Mouse (Mus musculus): Measurements from ENCODE around the gene Gm10518. TPM values are rescaled to one million over a fixed set of nuclear protein-coding genes. Genes with fewer than 3 reads are reported as not detected.

Gm10518 gene
- total and polyA plus RNA-seq, 2 experiments from 2014 or later = 0.11 to 0.89 TPM

- Histone ChIP-seq H3K4me1 (ENCODE audit: insufficient read depth, low read length) (no peaks in the 10 kb centered on the region), H3K9ac (replicated peaks; ENCODE audit: low read length) (no peak overlapping the region), H3K9me3 (ENCODE audit: low read length) (no peaks in the 10 kb centered on the region), H3K4me2 (ENCODE audit: low read depth, low read length) (no peak overlapping the region), H3K4me3 (ENCODE audit: low read length) (no peak overlapping the region), H3K27ac (no peak overlapping the region), H3K36me3 (ENCODE audit: insufficient read depth, low read length) (no peaks in the 10 kb centered on the region), H3K27me3 (ENCODE audit: insufficient read depth, low read length) (no peaks in the 10 kb centered on the region)
- DNase-seq (ENCODE audit: low spot score) = peak; percentile 51
- WGBS = 21% methylated on average over 5 of the region's 5 CpGs
- ATAC-seq = peak; percentile 75
- TF ChIP-seq CTCF (IDR thresholded peaks at IDR 0.05; ENCODE audit: low read depth) = peak; percentile 64
Measured at GRCm38 (mm10) chr1:179844894-179845293, 41.7 kb downstream of the Gm10518 start.

DNA sequence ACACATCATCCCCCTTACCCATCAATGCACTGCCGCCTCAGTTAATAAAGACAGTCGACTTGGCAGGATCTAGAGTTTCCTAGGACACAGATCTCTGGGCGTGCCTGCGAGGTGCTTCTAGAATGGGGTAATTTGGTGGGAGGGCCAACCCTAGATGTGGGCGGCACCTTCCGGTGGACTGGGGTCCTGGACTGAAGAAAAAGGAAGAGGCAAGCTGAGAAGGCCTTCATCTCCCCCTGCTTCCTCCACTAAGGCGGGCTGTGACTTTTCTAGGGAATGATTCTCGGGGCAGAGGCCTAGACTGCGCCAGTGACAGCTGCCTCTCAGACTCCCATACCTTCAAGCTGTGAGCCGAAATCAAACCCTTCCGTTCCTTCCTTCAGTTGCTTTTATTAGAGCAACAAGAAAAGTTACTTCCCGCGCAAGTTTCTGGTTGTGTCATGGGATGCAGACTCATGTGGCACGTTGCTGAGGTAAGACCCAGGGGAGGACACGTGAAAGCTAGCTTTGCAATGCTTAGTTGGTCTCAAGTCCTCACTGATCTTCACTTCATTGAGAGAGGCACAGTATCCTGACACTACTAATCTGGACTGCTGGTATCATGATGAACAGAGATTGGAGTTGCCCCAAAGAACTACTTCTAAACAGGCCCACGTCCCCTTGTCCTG lies 42.8 kb downstream of the Gm10518 start:
- no peak overlapping the region for H3K9ac ChIP-seq (replicated peaks; ENCODE audit: low read length)
- no peaks in the 10 kb centered on the region for H3K27me3 ChIP-seq (ENCODE audit: insufficient read depth, low read length)
- H3K4me2 ChIP-seq (ENCODE audit: low read depth, low read length) = no peak overlapping the region
- WGBS = 79% methylated on average over 16 of the region's 16 CpGs
- H3K4me1 ChIP-seq (ENCODE audit: insufficient read depth, low read length) = no peaks in the 10 kb centered on the region
- TF ChIP-seq CTCF (IDR thresholded peaks at IDR 0.05; ENCODE audit: low read depth) = no peak
- H3K36me3 ChIP-seq (ENCODE audit: insufficient read depth, low read length) = no peaks in the 10 kb centered on the region
- H3K4me3 ChIP-seq (ENCODE audit: low read length) = no peak overlapping the region
- no peak for DNase-seq (ENCODE audit: low spot score)
- H3K9me3 ChIP-seq (ENCODE audit: low read length) = no peaks in the 10 kb centered on the region
- no peak for ATAC-seq
- no peak overlapping the region for H3K27ac ChIP-seq

DNA sequence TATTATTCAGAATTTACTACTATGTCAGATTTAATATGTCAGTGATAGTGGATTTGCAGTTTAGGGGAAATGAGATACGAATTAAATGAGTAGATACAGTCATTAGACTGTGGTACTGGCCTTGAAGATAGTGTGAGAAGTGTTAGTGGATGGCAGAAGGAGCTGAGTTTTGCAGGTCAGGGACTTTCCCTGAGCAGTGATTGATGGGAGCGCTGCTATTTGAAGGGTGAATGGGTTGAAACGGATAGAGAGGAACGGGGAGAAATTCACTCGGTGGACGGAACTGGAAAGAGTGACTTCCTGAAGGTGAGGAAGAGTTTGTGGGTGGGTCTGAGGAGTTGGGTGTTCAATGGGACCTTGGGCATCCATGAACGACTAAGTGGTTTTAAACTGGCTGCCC lies 44.0 kb downstream of the Gm10518 start:
- Histone ChIP-seq H3K9ac (replicated peaks; ENCODE audit: low read length) (no peak overlapping the region), H3K9me3 (ENCODE audit: low read length) (no peaks in the 10 kb centered on the region), H3K27ac (no peak overlapping the region), H3K36me3 (ENCODE audit: insufficient read depth, low read length) (no peaks in the 10 kb centered on the region), H3K27me3 (ENCODE audit: insufficient read depth, low read length) (no peaks in the 10 kb centered on the region), H3K4me2 (ENCODE audit: low read depth, low read length) (no peak overlapping the region), H3K4me1 (ENCODE audit: insufficient read depth, low read length) (no peaks in the 10 kb centered on the region), H3K4me3 (ENCODE audit: low read length) (no peak overlapping the region)
- DNase-seq (ENCODE audit: low spot score) (no peak), ATAC-seq (no peak)
- 48% methylated on average over 7 of the region's 7 CpGs for WGBS
- TF ChIP-seq CTCF (IDR thresholded peaks at IDR 0.05; ENCODE audit: low read depth) = no peak

DNA sequence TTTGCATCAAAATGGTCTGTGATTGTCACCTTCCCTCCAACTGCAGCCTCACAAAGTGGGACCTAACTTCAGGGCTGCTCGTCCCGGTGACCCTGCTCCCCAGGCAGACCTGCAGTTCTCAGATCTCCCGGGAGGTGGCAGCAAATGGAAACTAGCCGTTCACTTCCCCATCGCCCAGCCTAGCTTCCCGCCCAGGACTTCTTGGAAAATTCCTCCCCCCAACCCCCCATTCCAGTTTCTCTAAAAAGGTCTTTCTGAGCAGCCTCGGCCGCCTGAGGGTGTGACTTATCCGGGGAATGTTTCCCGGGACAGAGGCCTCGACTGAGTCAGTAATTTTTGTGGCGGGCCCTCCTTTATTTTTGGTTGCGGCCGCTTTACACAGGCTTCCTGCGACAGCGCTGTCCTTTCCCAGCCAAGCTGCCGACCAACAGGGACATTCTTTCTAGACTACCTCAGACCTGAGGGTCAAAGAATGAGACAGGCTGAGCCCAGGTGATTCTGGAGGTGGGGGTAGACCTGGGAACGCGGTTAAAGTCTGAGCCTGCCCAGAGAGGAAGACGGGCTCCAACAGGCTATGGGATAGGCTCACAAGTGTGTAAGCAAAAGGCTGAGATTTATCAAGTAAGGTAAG lies 44.7 kb downstream of the Gm10518 start:
- peak overlapping the region; percentile 72 for H3K4me2 ChIP-seq (ENCODE audit: low read depth, low read length)
- H3K9me3 ChIP-seq (ENCODE audit: low read length) = no peaks in the 10 kb centered on the region
- H3K4me1 ChIP-seq (ENCODE audit: insufficient read depth, low read length) = no peaks in the 10 kb centered on the region
- peak; percentile 81 for DNase-seq (ENCODE audit: low spot score)
- ATAC-seq = peak; percentile 52
- TF ChIP-seq CTCF (IDR thresholded peaks at IDR 0.05; ENCODE audit: low read depth) = peak; percentile 92
- WGBS = 3% methylated on average over 20 of the region's 20 CpGs
- no peaks in the 10 kb centered on the region for H3K27me3 ChIP-seq (ENCODE audit: insufficient read depth, low read length)
- no peak overlapping the region for H3K27ac ChIP-seq
- H3K9ac ChIP-seq (replicated peaks; ENCODE audit: low read length) = peak overlapping the region; percentile 47
- peak overlapping the region; percentile 42 for H3K4me3 ChIP-seq (ENCODE audit: low read length)
- no peaks in the 10 kb centered on the region for H3K36me3 ChIP-seq (ENCODE audit: insufficient read depth, low read length)

DNA sequence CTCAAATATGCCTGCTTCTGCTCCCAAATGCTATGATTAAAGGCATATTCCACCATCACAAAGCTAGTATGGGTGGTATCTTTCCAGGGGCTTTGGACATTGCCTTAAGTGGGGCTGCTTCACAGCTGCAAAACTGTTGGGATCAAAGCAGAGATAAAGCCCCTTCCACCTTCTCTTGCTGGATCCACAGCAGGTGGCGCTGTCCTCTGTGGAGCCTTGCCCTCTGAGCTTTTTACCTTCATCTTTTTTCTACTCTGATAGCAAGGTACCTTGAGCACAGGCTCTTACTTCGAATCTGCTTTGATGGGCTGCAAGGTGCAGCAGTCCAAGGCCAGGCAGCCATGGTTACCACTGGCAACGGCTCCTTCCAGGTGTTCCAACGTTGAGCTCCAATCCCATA lies 50.2 kb downstream of the Gm10518 start:
- H3K27me3 ChIP-seq (ENCODE audit: insufficient read depth, low read length) = no peaks in the 10 kb centered on the region
- no peaks in the 10 kb centered on the region for H3K9me3 ChIP-seq (ENCODE audit: low read length)
- no peak overlapping the region for H3K27ac ChIP-seq
- no peaks in the 10 kb centered on the region for H3K36me3 ChIP-seq (ENCODE audit: insufficient read depth, low read length)
- no peak overlapping the region for H3K9ac ChIP-seq (replicated peaks; ENCODE audit: low read length)
- ATAC-seq (no peak), DNase-seq (ENCODE audit: low spot score) (peak; percentile 51)
- H3K4me2 ChIP-seq (ENCODE audit: low read depth, low read length) = no peak overlapping the region
- 46% methylated on average over 4 of the region's 4 CpGs for WGBS
- TF ChIP-seq CTCF (IDR thresholded peaks at IDR 0.05; ENCODE audit: low read depth) = peak; percentile 69
- H3K4me1 ChIP-seq (ENCODE audit: insufficient read depth, low read length) = no peaks in the 10 kb centered on the region
- no peak overlapping the region for H3K4me3 ChIP-seq (ENCODE audit: low read length)

Other genes starting within 250 kb of the Gm10518 start
- gene Sccpdh, start 135.2 kb upstream of the Gm10518 start, total RNA-seq (2014; rRNA removed) = 63.8 and 87.3 TPM in 2 replicates
- gene Sccpdh, start 135.2 kb upstream of the Gm10518 start, polyA plus RNA-seq (2015; fragmentation: Nextera tagmentation; extraction: Ambion mirVana) = 183 and 187 TPM in 2 replicates
- not detected in 2 replicates for gene Kif28, start 58.1 kb upstream of the Gm10518 start, total RNA-seq (2014; rRNA removed)
- gene Kif28, start 58.1 kb upstream of the Gm10518 start, polyA plus RNA-seq (2015; fragmentation: Nextera tagmentation; extraction: Ambion mirVana) = 0.06 TPM in 1 of 2 replicates, not detected in the other
- 16.3 and 18.5 TPM in 2 replicates for gene Ahctf1, start 304 bp downstream of the Gm10518 start, total RNA-seq (2014; rRNA removed)
- 9.6 and 9.9 TPM in 2 replicates for gene Ahctf1, start 304 bp downstream of the Gm10518 start, polyA plus RNA-seq (2015; fragmentation: Nextera tagmentation; extraction: Ambion mirVana)
- gene Cdc42bpa, start 157.1 kb downstream of the Gm10518 start, total RNA-seq (2014; rRNA removed) = 84.3 and 90.9 TPM in 2 replicates
- gene Cdc42bpa, start 157.1 kb downstream of the Gm10518 start, polyA plus RNA-seq (2015; fragmentation: Nextera tagmentation; extraction: Ambion mirVana) = 29.1 and 36.1 TPM in 2 replicates